Mouse (Mus musculus) T-helper 17 cell (primary cell): ENCODE measurements around the gene Tmem151a.
"Not testable (repeated sequence)": the region's sequence is repeated elsewhere in the genome, so short reads cannot be mapped to it uniquely, and the experiment has no call there.

Source experiments
- in situ Hi-C, 2 experiments: fragments of 300-600 bp; cut with MboI, MseI; formaldehyde crosslinking; loops; 1 replicate in 1 of 2; 2 replicates in 1 of 2; pipeline ENCODE4 v1.15.1; 2025; ENCODE audit warnings: high pct_unique_total_duplicates in 2 of 2

Gene Tmem151a

GRCm38 (mm10) chr19:5094746-5095417 is 9.6 kb upstream of the Tmem151a start:
- in situ Hi-C loops: loop anchor here (5.0 to 10.0 kb wide), 2 partner anchors 47 to 50 kb away; no protein-coding TSS in a partner anchor

- in situ Hi-C loops: loop anchor here (5.0 to 10.0 kb wide), 2 partner anchors 48 to 51 kb away; no protein-coding TSS in a partner anchor
Observed at GRCm38 (mm10) chr19:5094243-5094632, 8.9 kb upstream of the Tmem151a start.

- in situ Hi-C loops: loop anchor here (5.0 to 10.0 kb wide), 2 partner anchors 49 to 51 kb away; no protein-coding TSS in a partner anchor
Observed at GRCm38 (mm10) chr19:5093481-5094242, 8.3 kb upstream of the Tmem151a start.

- in situ Hi-C loops: loop anchor here (5.0 to 10.0 kb wide), 2 partner anchors 50 to 53 kb away; no protein-coding TSS in a partner anchor
Observed at GRCm38 (mm10) chr19:5092083-5092482, 6.8 kb upstream of the Tmem151a start.

- in situ Hi-C loops: no loop called here
Observed at GRCm38 (mm10) chr19:5089324-5089723, 4.0 kb upstream of the Tmem151a start.

- in situ Hi-C loops: no loop called here
Observed at GRCm38 (mm10) chr19:5087884-5088728, 2.8 kb upstream of the Tmem151a start, which contains the start of gene Yif1a. Yif1a (plus strand) TSS chr19:5088538.

- in situ Hi-C loops: not testable (repeated sequence)
Observed at GRCm38 (mm10) chr19:5086533-5086932, 1.2 kb upstream of the Tmem151a start.

GRCm38 (mm10) chr19:5084834-5085144 is 542 bp downstream of the Tmem151a start:
- in situ Hi-C loops: no loop called here

- in situ Hi-C loops: no loop called here
Observed at GRCm38 (mm10) chr19:5083961-5084833, 1.1 kb downstream of the Tmem151a start.

- in situ Hi-C loops: no loop called here
Observed at GRCm38 (mm10) chr19:5082596-5082995, 2.7 kb downstream of the Tmem151a start.

- in situ Hi-C loops: no loop called here
Observed at GRCm38 (mm10) chr19:5082005-5082404, 3.3 kb downstream of the Tmem151a start.

- in situ Hi-C loops: no loop called here
Observed at GRCm38 (mm10) chr19:5079279-5079678, 6.1 kb downstream of the Tmem151a start.

GRCm38 (mm10) chr19:5073518-5073917 is 11.8 kb downstream of the Tmem151a start:
- in situ Hi-C loops: no loop called here

GRCm38 (mm10) chr19:5073028-5073427 is 12.3 kb downstream of the Tmem151a start:
- in situ Hi-C loops: no loop called here

GRCm38 (mm10) chr19:5072389-5073019 is 12.8 kb downstream of the Tmem151a start:
- in situ Hi-C loops: no loop called here

GRCm38 (mm10) chr19:5071545-5072369 is 13.6 kb downstream of the Tmem151a start:
- in situ Hi-C loops: no loop called here

GRCm38 (mm10) chr19:5071077-5071476 is 14.3 kb downstream of the Tmem151a start:
- in situ Hi-C loops: no loop called here

- in situ Hi-C loops: no loop called here
Observed at GRCm38 (mm10) chr19:5069978-5070377, 15.4 kb downstream of the Tmem151a start.

GRCm38 (mm10) chr19:5069486-5069885 is 15.8 kb downstream of the Tmem151a start:
- in situ Hi-C loops: no loop called here
